Mouse (Mus musculus) cerebellum, adult 2 months (tissue): ENCODE measurements at regions not wholly inside any gene's neighbourhood (a gene's known extent, or its start where the extent isn't known, plus 50 kb on each side); places are given as distances from the start of the nearest gene placed in this dataset.

Source experiments
- DNase-seq, 2 experiments: peaks; one replicate each; pipeline ENCODE4 v3.0.0; 2021
- H3K27ac ChIP-seq: fragments of 200-500 bp; 2 replicates; pipeline ENCODE4 v1.5.1; 2012; ENCODE audit warnings: low read length, control low read depth, inconsistent platforms; ENCODE audit not compliant: insufficient read depth
- H3K27me3 ChIP-seq: fragments of 200-500 bp; 2 replicates; pipeline ENCODE4 v1.6.1; 2012; ENCODE audit warnings: inconsistent platforms, mild to moderate bottlenecking, low read length, moderate library complexity; ENCODE audit not compliant: control insufficient read depth, insufficient read depth
- H3K4me1 ChIP-seq: fragments of 200-500 bp; 2 replicates; pipeline ENCODE4 v1.6.1; 2011; ENCODE audit warnings: low read length; ENCODE audit not compliant: control insufficient read depth, insufficient read depth
- H3K4me3 ChIP-seq: fragments of 200-500 bp; replicated peaks from 2 replicates; pipeline ENCODE3; 2011; ENCODE audit warnings: mild to moderate bottlenecking, low read depth, low read length, control low read depth; ENCODE audit not compliant: insufficient read depth
- CTCF ChIP-seq: fragments of 200-500 bp; IDR thresholded peaks from 2 replicates; pipeline ENCODE4 v1.5.1; 2011; ENCODE audit warnings: low read depth, mild to moderate bottlenecking, control low read depth, low read length, moderate library complexity, borderline replicate concordance; ENCODE audit not compliant: insufficient read depth
- POLR2A ChIP-seq: fragments of 200-500 bp; IDR thresholded peaks from 2 replicates; pipeline ENCODE4 v1.6.1; 2011; ENCODE audit warnings: low read length, control low read depth, borderline replicate concordance; ENCODE audit not compliant: insufficient read depth
- WGBS: fragments of 180-500 bp; shearing (Covaris S2); methylation state at CpG from one replicate; pipeline ENCODE4 v1.1.7; 2018; 5-methylcytosine and 5-hydroxymethylcytosine counted together

GRCm38 (mm10) chr6:100046186-100046990 lies 240.9 kb downstream of the Rybp start:
- WGBS = 48% methylated on average over 12 of the region's 12 CpGs
- Histone ChIP-seq H3K27me3 (no peaks in the 10 kb centered on the region; the same call in 1 of the 2 replicates), H3K4me3 (no peak overlapping the region), H3K4me1 (no peaks in the 10 kb centered on the region), H3K27ac (no peak overlapping the region)
- TF ChIP-seq CTCF = no peak
- TF ChIP-seq POLR2A = no peak
- no peak for DNase-seq

- H3K27me3 ChIP-seq = no peaks in the 10 kb centered on the region; the same call in 1 of the 2 replicates
Measured at GRCm38 (mm10) chr6:100045109-100045508, 242.2 kb downstream of the Rybp start.

GRCm38 (mm10) chr6:100041161-100041560 lies 246.1 kb downstream of the Rybp start:
- Histone ChIP-seq H3K27me3 (no peaks in the 10 kb centered on the region; the same call in 1 of the 2 replicates), H3K4me3 (no peak overlapping the region), H3K4me1 (no peaks in the 10 kb centered on the region), H3K27ac (no peak overlapping the region)
- no peak for DNase-seq
- WGBS = 70% methylated on average over 5 of the region's 5 CpGs
- TF ChIP-seq POLR2A (no peak), CTCF (no peak)

More at GRCm38 (mm10) chr6:100045109-100045508, 242.2 kb downstream of the Rybp start:
- 86% methylated on average over 6 of the region's 6 CpGs for WGBS
- DNase-seq = no peak
- no peaks in the 10 kb centered on the region for H3K4me1 ChIP-seq
- no peak overlapping the region for H3K27ac ChIP-seq
- no peak overlapping the region for H3K4me3 ChIP-seq
- TF ChIP-seq CTCF = no peak
- TF ChIP-seq POLR2A = no peak

GRCm38 (mm10) chr6:100040459-100040984 lies 246.8 kb downstream of the Rybp start:
- no peaks in the 10 kb centered on the region for H3K4me1 ChIP-seq
- no peak overlapping the region for H3K27ac ChIP-seq
- no peak for DNase-seq
- TF ChIP-seq CTCF (no peak), POLR2A (no peak)
- WGBS = 78% methylated on average over 7 of the region's 7 CpGs
- no peak overlapping the region for H3K4me3 ChIP-seq
- no peaks in the 10 kb centered on the region; the same call in 1 of the 2 replicates for H3K27me3 ChIP-seq

- DNase-seq = peak; percentile 91 to 95
- WGBS = 6% methylated on average over 10 of the region's 10 CpGs
- no peaks in the 10 kb centered on the region for H3K27me3 ChIP-seq
- no peak for TF ChIP-seq POLR2A
- no peak for TF ChIP-seq CTCF
- no peak overlapping the region for H3K4me3 ChIP-seq
- peaks cover 13% of the 10 kb centered on the region for H3K4me1 ChIP-seq
- H3K27ac ChIP-seq = no peak overlapping the region
Measured at GRCm38 (mm10) chr6:100032701-100033100, 254.6 kb downstream of the Rybp start.

GRCm38 (mm10) chr6:100030522-100030921 lies 256.8 kb downstream of the Rybp start:
- DNase-seq = no peak
- WGBS = 95% methylated on average over 2 of the region's 2 CpGs
- TF ChIP-seq POLR2A (no peak), CTCF (no peak)
- Histone ChIP-seq H3K4me3 (no peak overlapping the region), H3K27ac (no peak overlapping the region), H3K27me3 (no peaks in the 10 kb centered on the region), H3K4me1 (peaks cover 13% of the 10 kb centered on the region)

- no peak overlapping the region for H3K27ac ChIP-seq
- no peaks in the 10 kb centered on the region for H3K27me3 ChIP-seq
- no peak overlapping the region for H3K4me3 ChIP-seq
- no peak for TF ChIP-seq CTCF
- no peak for TF ChIP-seq POLR2A
- 64% methylated on average over 9 of the region's 9 CpGs for WGBS
- peaks cover 13% of the 10 kb centered on the region for H3K4me1 ChIP-seq
- no peak for DNase-seq
Measured at GRCm38 (mm10) chr6:100030010-100030409, 257.3 kb downstream of the Rybp start.

- Histone ChIP-seq H3K4me3 (no peak overlapping the region), H3K27ac (no peak overlapping the region), H3K4me1 (peaks cover 6% of the 10 kb centered on the region; the same call in 1 of the 2 replicates), H3K27me3 (no peaks in the 10 kb centered on the region)
- TF ChIP-seq POLR2A (no peak), CTCF (no peak)
- DNase-seq = no peak
- 77% methylated on average over 5 of the region's 5 CpGs for WGBS
Measured at GRCm38 (mm10) chr6:100027524-100027923, 259.8 kb downstream of the Rybp start.
